Mouse (Mus musculus) heart, embryonic 16.5 days (tissue): ENCODE results near the gene Gm21488. TPM values are rescaled to one million over a fixed set of nuclear protein-coding genes. Genes with fewer than 3 reads are reported as not detected.
"Not testable (repeated sequence)": the region's sequence is repeated elsewhere in the genome, so short reads cannot be mapped to it uniquely, and the experiment has no call there.

Source experiments
- ATAC-seq: fragments of 200-750 bp; cut with Nextera tagmentation; replicated peaks from 2 replicates; pipeline ENCODE4 v1.8.0; 2017; ENCODE audit warnings: moderate number of reproducible peaks; ENCODE audit not compliant: insufficient read depth, low FRiP score; ENCODE audit errors: extremely low read depth
- H3K27ac ChIP-seq: fragments of 300-500 bp; sonication (generic); 2 replicates; pipeline ENCODE4 v1.5.1; 2014; ENCODE audit warnings: mild to moderate bottlenecking, low read length, control low read depth, moderate library complexity
- H3K27me3 ChIP-seq: fragments of 300-500 bp; sonication (generic); 2 replicates; pipeline ENCODE4 v1.6.1; 2014; ENCODE audit warnings: low read length, mixed read lengths; ENCODE audit not compliant: control insufficient read depth, insufficient read depth
- H3K36me3 ChIP-seq: fragments of 300-500 bp; sonication (generic); 2 replicates; pipeline ENCODE4 v1.6.1; 2014; ENCODE audit not compliant: control insufficient read depth, insufficient read depth
- H3K4me1 ChIP-seq: fragments of 300-500 bp; sonication (generic); 2 replicates; pipeline ENCODE4 v1.6.1; 2014; ENCODE audit warnings: low read length, mixed read lengths; ENCODE audit not compliant: control insufficient read depth, insufficient read depth
- H3K4me2 ChIP-seq: fragments of 300-500 bp; sonication (generic); 2 replicates; pipeline ENCODE4 v1.6.1; 2014; ENCODE audit warnings: low read depth, mild to moderate bottlenecking, control low read depth, low read length
- H3K4me3 ChIP-seq: fragments of 300-500 bp; sonication (generic); 2 replicates; pipeline ENCODE4 v1.5.1; 2014; ENCODE audit warnings: mild to moderate bottlenecking, control low read depth, low read length
- H3K9ac ChIP-seq: fragments of 300-500 bp; sonication (generic); 2 replicates; pipeline ENCODE4 v1.6.1; 2014; ENCODE audit warnings: low read length, control low read depth
- H3K9me3 ChIP-seq: fragments of 300-500 bp; sonication (generic); replicated peaks from 2 replicates; pipeline ENCODE4 v1.6.1; 2016; ENCODE audit warnings: low read length; ENCODE audit not compliant: control insufficient read depth
- WGBS: fragments of 180-500 bp; shearing (Covaris S2); extraction: QIAGEN DNeasy Blood & Tissue Kit; methylation state at CpG from one replicate; pipeline ENCODE4 v1.1.7; 2014; 5-methylcytosine and 5-hydroxymethylcytosine counted together
- polyA plus RNA-seq: library from polyadenylated mRNA; unstranded; fragments of >200 nt; fragmentation: Nextera tagmentation; extraction: Ambion mirVana; gene quantifications from 2 replicates; pipeline ENCODE4 v1.2.1, GENCODE M21; 2015

Gene Gm21488
- polyA plus RNA-seq: not detected in 2 replicates

- not testable (repeated sequence) for H3K27me3 ChIP-seq, H3K9me3 ChIP-seq, H3K27ac ChIP-seq, H3K36me3 ChIP-seq, H3K9ac ChIP-seq, ATAC-seq, H3K4me3 ChIP-seq, H3K4me2 ChIP-seq, H3K4me1 ChIP-seq
- WGBS: no CpG with 5 or more reads among the region's 5 CpGs
Measured at GRCm38 (mm10) chrY:27521820-27522219, at the start of gene Gm21488. TSS of gene Gm21488 (minus strand) at chrY:27521920.
